Mouse (Mus musculus): Measurements from ENCODE around the gene Pheta1. TPM values are rescaled to one million over a fixed set of nuclear protein-coding genes. Genes with fewer than 3 reads are reported as not detected.

Gene Pheta1
- polyA plus RNA-seq, 1 experiment from 2014 or later: 10.8 TPM

DNA sequence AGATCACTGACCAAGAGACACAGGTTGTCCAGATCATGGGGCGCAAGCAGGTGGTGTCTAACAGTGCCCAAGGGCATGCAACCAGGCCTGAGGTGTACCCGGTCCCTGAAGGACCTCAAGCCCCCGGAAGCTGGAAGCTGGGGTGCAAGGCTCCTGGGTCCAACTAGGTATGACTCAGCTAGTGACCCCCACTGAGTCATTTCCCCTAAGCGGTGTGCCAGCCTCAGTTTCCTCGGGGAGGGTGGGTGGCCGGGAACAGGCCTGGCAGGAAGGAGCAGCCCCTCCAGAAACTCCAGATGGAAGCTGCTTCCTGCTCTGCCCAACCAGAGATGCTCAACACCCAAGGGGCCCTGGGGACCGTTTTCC lies 14.6 kb upstream of the Pheta1 start:
- H3K9ac ChIP-seq (ENCODE audit: low read length): no peak overlapping the region; the same call in 1 of the 2 replicates
- H3K27me3 ChIP-seq (ENCODE audit: control insufficient read depth, insufficient read depth, low read length): no peaks in the 10 kb centered on the region
- ATAC-seq (ENCODE audit: insufficient number of reproducible peaks, insufficient read depth, low FRiP score, low read depth): no peak
- 65% methylated on average over 7 of the region's 7 CpGs for WGBS
- 0 out of 2 replicates have a peak, but pooled peaks cover 4% of the 10 kb centered on the region for H3K36me3 ChIP-seq (ENCODE audit: control insufficient read depth, insufficient read depth, low read length)
- H3K4me3 ChIP-seq (ENCODE audit: control insufficient read depth in 1 of 2, insufficient read depth in 1 of 2, low read depth in 1 of 2, low read length in 2 of 2): peak overlapping the region; percentile 7 to 90; a peak in 2 of 4 replicates
- H3K4me2 ChIP-seq (ENCODE audit: low read length): peak overlapping the region; percentile 80
- H3K4me1 ChIP-seq (ENCODE audit: control insufficient read depth in 2 of 2, insufficient read depth in 2 of 2, low read length in 2 of 2): peaks cover 43 to 45% of the 10 kb centered on the region in 2 experiments
- H3K27ac ChIP-seq (replicated peaks in 1 of 2; ENCODE audit: control insufficient read depth in 1 of 2, insufficient read depth in 1 of 2, low read depth in 2 of 2, low read length in 2 of 2): peak overlapping the region; percentile 31 to 69; a peak in 2 of 4 replicates
- H3K9me3 ChIP-seq (ENCODE audit: control insufficient read depth, low read length): no peaks in the 10 kb centered on the region

- Histone ChIP-seq H3K4me3 (ENCODE audit: control insufficient read depth in 1 of 2, insufficient read depth in 1 of 2, low read depth in 1 of 2, low read length in 2 of 2) (peak overlapping the region; percentile 90 to 96), H3K4me2 (ENCODE audit: low read length) (peak overlapping the region; percentile 80), H3K9me3 (ENCODE audit: control insufficient read depth, low read length) (no peaks in the 10 kb centered on the region), H3K36me3 (ENCODE audit: control insufficient read depth, insufficient read depth, low read length) (0 out of 2 replicates have a peak, but pooled peaks cover 4% of the 10 kb centered on the region), H3K9ac (ENCODE audit: low read length) (peak overlapping the region; percentile 86), H3K27ac (replicated peaks in 1 of 2; ENCODE audit: control insufficient read depth in 1 of 2, insufficient read depth in 1 of 2, low read depth in 2 of 2, low read length in 2 of 2) (peak overlapping the region; percentile 67 to 87), H3K27me3 (ENCODE audit: control insufficient read depth, insufficient read depth, low read length) (no peaks in the 10 kb centered on the region), H3K4me1 (ENCODE audit: control insufficient read depth in 2 of 2, insufficient read depth in 2 of 2, low read length in 2 of 2) (peaks cover 43 to 44% of the 10 kb centered on the region in 2 experiments)
- ATAC-seq (ENCODE audit: insufficient number of reproducible peaks, insufficient read depth, low FRiP score, low read depth): no peak
- WGBS: 23% methylated on average over 12 of the region's 12 CpGs
Observed at GRCm38 (mm10) chr5:121834991-121835747, 13.6 kb upstream of the Pheta1 start.

DNA sequence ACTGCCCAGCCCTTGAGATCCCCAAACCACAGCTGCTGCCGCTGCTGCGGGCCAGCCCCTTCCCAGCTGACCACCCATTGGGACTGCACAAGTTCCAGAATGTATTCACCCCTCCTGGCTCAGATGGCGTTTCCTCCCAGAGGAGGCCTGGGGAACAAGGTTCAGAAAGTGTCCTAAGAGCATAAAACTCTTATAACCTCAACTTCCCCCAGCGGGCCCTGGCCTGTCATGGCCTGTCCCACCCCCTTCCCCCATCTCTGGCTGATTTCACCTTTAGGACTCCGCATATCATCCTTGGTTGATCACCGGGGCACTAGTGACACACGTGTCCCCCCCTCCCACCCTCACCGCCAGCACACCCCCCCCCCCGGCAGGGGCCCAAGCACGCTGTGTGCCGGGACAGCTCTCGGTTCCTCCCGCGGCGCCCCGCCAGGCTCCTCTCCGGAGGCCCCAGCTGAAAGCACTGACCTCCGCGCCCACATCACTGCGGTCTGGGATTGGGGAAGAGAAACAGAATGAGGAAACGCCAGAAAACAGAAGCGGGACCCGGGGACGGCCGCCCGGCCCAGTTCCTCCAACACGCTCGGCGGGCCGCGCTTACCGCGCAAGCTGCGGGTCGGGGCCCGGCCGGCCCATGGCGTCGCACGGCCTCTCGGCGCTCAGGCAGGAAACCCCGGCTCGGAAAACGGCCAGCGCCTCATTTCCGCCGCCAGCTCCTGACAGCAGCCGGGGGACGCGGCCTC lies 12.7 kb upstream of the Pheta1 start:
- H3K4me3 ChIP-seq (ENCODE audit: control insufficient read depth in 1 of 2, insufficient read depth in 1 of 2, low read depth in 1 of 2, low read length in 2 of 2): peak overlapping the region; percentile 90 to 96
- no peak for ATAC-seq (ENCODE audit: insufficient number of reproducible peaks, insufficient read depth, low FRiP score, low read depth)
- peak overlapping the region; percentile 80 for H3K4me2 ChIP-seq (ENCODE audit: low read length)
- H3K27ac ChIP-seq (replicated peaks in 1 of 2; ENCODE audit: control insufficient read depth in 1 of 2, insufficient read depth in 1 of 2, low read depth in 2 of 2, low read length in 2 of 2): peak overlapping the region; percentile 82 to 87
- H3K36me3 ChIP-seq (ENCODE audit: control insufficient read depth, insufficient read depth, low read length): 0 out of 2 replicates have a peak, but pooled peaks cover 4% of the 10 kb centered on the region
- H3K27me3 ChIP-seq (ENCODE audit: control insufficient read depth, insufficient read depth, low read length): no peaks in the 10 kb centered on the region
- H3K9ac ChIP-seq (ENCODE audit: low read length): peak overlapping the region; percentile 86
- peaks cover 43 to 44% of the 10 kb centered on the region in 2 experiments for H3K4me1 ChIP-seq (ENCODE audit: control insufficient read depth in 2 of 2, insufficient read depth in 2 of 2, low read length in 2 of 2)
- WGBS: under 1% methylated on average over 51 of the region's 51 CpGs
- H3K9me3 ChIP-seq (ENCODE audit: control insufficient read depth, low read length): no peaks in the 10 kb centered on the region

GRCm38 (mm10) chr5:121836692-121837415 lies 11.9 kb upstream of the Pheta1 start:
- peaks cover 43 to 44% of the 10 kb centered on the region in 2 experiments for H3K4me1 ChIP-seq (ENCODE audit: control insufficient read depth in 2 of 2, insufficient read depth in 2 of 2, low read length in 2 of 2)

GRCm38 (mm10) chr5:121837441-121838340 lies 11.1 kb upstream of the Pheta1 start, which contains the start of gene Sh2b3:
TSS of gene Sh2b3 (minus strand) at chr5:121837646.
- no peaks in the 10 kb centered on the region for H3K36me3 ChIP-seq (ENCODE audit: control insufficient read depth, insufficient read depth, low read length)
- peak within 1 kb of the TSS; percentile 86 for H3K9ac ChIP-seq (ENCODE audit: low read length)
- H3K27me3 ChIP-seq (ENCODE audit: control insufficient read depth, insufficient read depth, low read length): no peaks in the 10 kb centered on the region
- peak within 1 kb of the TSS; percentile 90 to 96 for H3K4me3 ChIP-seq (ENCODE audit: control insufficient read depth in 1 of 2, insufficient read depth in 1 of 2, low read depth in 1 of 2, low read length in 2 of 2)
- H3K9me3 ChIP-seq (ENCODE audit: control insufficient read depth, low read length): no peaks in the 10 kb centered on the region
- H3K27ac ChIP-seq (replicated peaks in 1 of 2; ENCODE audit: control insufficient read depth in 1 of 2, insufficient read depth in 1 of 2, low read depth in 2 of 2, low read length in 2 of 2): peak within 1 kb of the TSS; percentile 82 to 87
- peaks cover 41 to 45% of the 10 kb centered on the region in 2 experiments for H3K4me1 ChIP-seq (ENCODE audit: control insufficient read depth in 2 of 2, insufficient read depth in 2 of 2, low read length in 2 of 2)
- under 1% methylated on average over 35 of the region's 35 CpGs for WGBS
- ATAC-seq (ENCODE audit: insufficient number of reproducible peaks, insufficient read depth, low FRiP score, low read depth): 0 out of 2 replicates have a peak, but pooled peaks have one; percentile 8
- H3K4me2 ChIP-seq (ENCODE audit: low read length): peak within 1 kb of the TSS; percentile 80

More at GRCm38 (mm10) chr5:121836692-121837415, 11.9 kb upstream of the Pheta1 start:
- Histone ChIP-seq H3K4me3 (ENCODE audit: control insufficient read depth in 1 of 2, insufficient read depth in 1 of 2, low read depth in 1 of 2, low read length in 2 of 2) (peak overlapping the region; percentile 90 to 96), H3K9me3 (ENCODE audit: control insufficient read depth, low read length) (no peaks in the 10 kb centered on the region), H3K27ac (replicated peaks in 1 of 2; ENCODE audit: control insufficient read depth in 1 of 2, insufficient read depth in 1 of 2, low read depth in 2 of 2, low read length in 2 of 2) (peak overlapping the region; percentile 82 to 87), H3K9ac (ENCODE audit: low read length) (peak overlapping the region; percentile 86), H3K4me2 (ENCODE audit: low read length) (peak overlapping the region; percentile 80), H3K36me3 (ENCODE audit: control insufficient read depth, insufficient read depth, low read length) (0 out of 2 replicates have a peak, but pooled peaks cover 4% of the 10 kb centered on the region), H3K27me3 (ENCODE audit: control insufficient read depth, insufficient read depth, low read length) (no peaks in the 10 kb centered on the region)
- WGBS: under 1% methylated on average over 63 of the region's 77 CpGs
- peak; percentile 85 for ATAC-seq (ENCODE audit: insufficient number of reproducible peaks, insufficient read depth, low FRiP score, low read depth)

- Histone ChIP-seq H3K9ac (ENCODE audit: low read length) (peak overlapping the region; percentile 69), H3K9me3 (ENCODE audit: control insufficient read depth, low read length) (no peaks in the 10 kb centered on the region), H3K36me3 (ENCODE audit: control insufficient read depth, insufficient read depth, low read length) (no peaks in the 10 kb centered on the region), H3K27me3 (ENCODE audit: control insufficient read depth, insufficient read depth, low read length) (peaks cover under 1% of the 10 kb centered on the region), H3K4me2 (ENCODE audit: low read length) (peak overlapping the region; percentile 80), H3K27ac (replicated peaks in 1 of 2; ENCODE audit: control insufficient read depth in 1 of 2, insufficient read depth in 1 of 2, low read depth in 2 of 2, low read length in 2 of 2) (peak overlapping the region; percentile 68 to 87), H3K4me1 (ENCODE audit: control insufficient read depth in 2 of 2, insufficient read depth in 2 of 2, low read length in 2 of 2) (peaks cover 34 to 44% of the 10 kb centered on the region in 2 experiments), H3K4me3 (ENCODE audit: control insufficient read depth in 1 of 2, insufficient read depth in 1 of 2, low read depth in 1 of 2, low read length in 2 of 2) (peak overlapping the region; percentile 50 to 90)
- under 1% methylated on average over 46 of the region's 46 CpGs for WGBS
- no peak for ATAC-seq (ENCODE audit: insufficient number of reproducible peaks, insufficient read depth, low FRiP score, low read depth)
Observed at GRCm38 (mm10) chr5:121838341-121839127, 10.2 kb upstream of the Pheta1 start.
